Mouse (Mus musculus) gonadal fat pad, adult 2 months (tissue): ENCODE data around the gene Olfr127. TPM values are rescaled to one million over a fixed set of nuclear protein-coding genes. Genes with fewer than 3 reads are reported as not detected.
"Not testable (repeated sequence)": the region's sequence is repeated elsewhere in the genome, so short reads cannot be mapped to it uniquely, and the experiment has no call there.

Experiments used
- DNase-seq: peaks from one replicate; pipeline ENCODE4 v3.0.0-alpha.2; 2012; ENCODE audit warnings: low read depth
- polyA plus RNA-seq: library from polyadenylated mRNA; depleted of rRNA; stranded (reverse); fragments of >200 nt; gene quantifications from 2 replicates; pipeline ENCODE4 v1.2.3, GENCODE M21; 2012; rRNA removed

Gene Olfr127
- not detected in 2 replicates for polyA plus RNA-seq

GRCm38 (mm10) chr17:37900137-37900536 is at the start of gene Olfr127:
Gene Olfr127, plus strand, starts transcription at chr17:37900437.
- no peak for DNase-seq

GRCm38 (mm10) chr17:37863901-37864300 is 36.3 kb upstream of the Olfr127 start:
- no peak for DNase-seq

- no peak for DNase-seq
Observed at GRCm38 (mm10) chr17:37869676-37870205, 30.5 kb upstream of the Olfr127 start.

- no peak for DNase-seq
Observed at GRCm38 (mm10) chr17:37873830-37874229, 26.4 kb upstream of the Olfr127 start.

- not testable (repeated sequence) for DNase-seq
Observed at GRCm38 (mm10) chr17:37906821-37907220, 6.6 kb downstream of the Olfr127 start.

GRCm38 (mm10) chr17:37920248-37920647 is 20.0 kb downstream of the Olfr127 start, which contains the start of gene Olfr128:
Gene Olfr128, plus strand, starts transcription at chr17:37920548.
- no peak for DNase-seq

- DNase-seq = no peak
Observed at GRCm38 (mm10) chr17:37952979-37953378, 52.7 kb downstream of the Olfr127 start, which contains the start of gene Olfr761. Gene Olfr761, minus strand, starts transcription at chr17:37953079.

Other genes with a start within 250 kb of the Olfr127 start
- gene Olfr117, start 236.7 kb upstream of the Olfr127 start, polyA plus RNA-seq = not detected in 2 replicates
- gene Olfr118, start 233.4 kb upstream of the Olfr127 start, polyA plus RNA-seq = not detected in 2 replicates
- not detected in 2 replicates for gene Olfr119, start 203.9 kb upstream of the Olfr127 start, polyA plus RNA-seq
- gene Olfr120, start 178.6 kb upstream of the Olfr127 start, polyA plus RNA-seq = not detected in 2 replicates
- gene Olfr121, start 151.6 kb upstream of the Olfr127 start, polyA plus RNA-seq = not detected in 2 replicates
- gene Olfr122, start 131.8 kb upstream of the Olfr127 start, polyA plus RNA-seq = not detected in 2 replicates
- gene Olfr123, start 106.9 kb upstream of the Olfr127 start, polyA plus RNA-seq = not detected in 2 replicates
- not detected in 2 replicates for gene Olfr124, start 100.5 kb upstream of the Olfr127 start, polyA plus RNA-seq
- gene Olfr125, start 67.5 kb upstream of the Olfr127 start, polyA plus RNA-seq = not detected in 2 replicates
- not detected in 2 replicates for gene Olfr126, start 53.0 kb upstream of the Olfr127 start, polyA plus RNA-seq
- not detected in 2 replicates for gene Olfr128, start 20.1 kb downstream of the Olfr127 start, polyA plus RNA-seq
- not detected in 2 replicates for gene Olfr761, start 52.6 kb downstream of the Olfr127 start, polyA plus RNA-seq
- not detected in 2 replicates for gene Olfr129, start 159.6 kb downstream of the Olfr127 start, polyA plus RNA-seq
- gene Olfr130, start 163.5 kb downstream of the Olfr127 start, polyA plus RNA-seq = not detected in 2 replicates
- gene Olfr131, start 188.3 kb downstream of the Olfr127 start, polyA plus RNA-seq = not detected in 2 replicates
- not detected in 2 replicates for gene Olfr132, start 234.1 kb downstream of the Olfr127 start, polyA plus RNA-seq
- not detected in 2 replicates for gene Olfr133, start 244.8 kb downstream of the Olfr127 start, polyA plus RNA-seq